Mouse (Mus musculus): Measurements from ENCODE around the gene Map3k3. TPM values are rescaled to one million over a fixed set of nuclear protein-coding genes. Genes with fewer than 3 reads are reported as not detected.
"Not testable (repeated sequence)": the region's sequence is repeated elsewhere in the genome, so short reads cannot be mapped to it uniquely, and the experiment has no call there.

The Map3k3 gene
- total RNA-seq, 4 experiments from 2014 or later, result 30.2 to 37.4 (median 35.1) TPM

- DNase-seq (ENCODE audit: low spot score in 2 of 2), result no peak
Measured at GRCm38 (mm10) chr11:106192241-106192640, 107.8 kb downstream of the Map3k3 start.

GRCm38 (mm10) chr11:106192657-106193370 is 108.4 kb downstream of the Map3k3 start:
- no peak for DNase-seq (ENCODE audit: low spot score in 2 of 2)

GRCm38 (mm10) chr11:106193371-106194154 is 109.2 kb downstream of the Map3k3 start:
- peak; percentile 92 to 95 for DNase-seq (ENCODE audit: low spot score in 2 of 2)

GRCm38 (mm10) chr11:106194155-106194541 is 109.7 kb downstream of the Map3k3 start:
- no peak for DNase-seq (ENCODE audit: low spot score in 2 of 2)

GRCm38 (mm10) chr11:106194891-106195290 is 110.5 kb downstream of the Map3k3 start:
- no peak for DNase-seq (ENCODE audit: low spot score in 2 of 2)

- no peak for DNase-seq (ENCODE audit: low spot score in 2 of 2)
Measured at GRCm38 (mm10) chr11:106195341-106195740, 110.9 kb downstream of the Map3k3 start.

GRCm38 (mm10) chr11:106198277-106198676 is 113.9 kb downstream of the Map3k3 start:
- no peak for DNase-seq (ENCODE audit: low spot score in 2 of 2)

- DNase-seq (ENCODE audit: low spot score in 2 of 2), result not testable (repeated sequence)
Measured at GRCm38 (mm10) chr11:106199997-106200396, 115.6 kb downstream of the Map3k3 start.

- DNase-seq (ENCODE audit: low spot score in 2 of 2), result no peak
Measured at GRCm38 (mm10) chr11:106200756-106201155, 116.3 kb downstream of the Map3k3 start.

- DNase-seq (ENCODE audit: low spot score in 2 of 2), result no peak
Measured at GRCm38 (mm10) chr11:106201337-106202122, 117.1 kb downstream of the Map3k3 start.

GRCm38 (mm10) chr11:106202123-106202465 is 117.7 kb downstream of the Map3k3 start, which contains the start of gene Strada:
TSS of gene Strada (minus strand) at chr11:106202168.
- no peak for DNase-seq (ENCODE audit: low spot score in 2 of 2)

Other genes starting within 250 kb of the Map3k3 start
- gene Cyb561, start 131.3 kb upstream of the Map3k3 start, total RNA-seq (2022), result 10 to 100 TPM; 48.1 to 63.3 (median 58.7) TPM
- gene Ace, start 116.7 kb upstream of the Map3k3 start, total RNA-seq (2022), result 10 to 100 TPM in 3 of 4 experiments, 1 to 10 TPM in 1; 7.8 to 10.9 (median 10.6) TPM
- gene Ace3, start 89.9 kb upstream of the Map3k3 start, total RNA-seq (2022), result not detected
- 1 to 10 TPM; 1.1 to 1.6 (median 1.3) TPM for gene Kcnh6, start 76.5 kb upstream of the Map3k3 start, total RNA-seq (2022)
- 100 to 1,000 TPM; 121 to 133 (median 126) TPM for gene Dcaf7, start 47.7 kb upstream of the Map3k3 start, total RNA-seq (2022)
- gene Taco1, start 18.6 kb upstream of the Map3k3 start, total RNA-seq (2022), result 10 to 100 TPM; 15.5 to 23.3 (median 18.7) TPM
- gene Gm10840, start 76.2 kb downstream of the Map3k3 start, total RNA-seq (2022), result 1 to 10 TPM in 1 of 4 experiments, not detected in 3; 1.4 TPM
- 100 to 1,000 TPM; 111 to 131 (median 122) TPM for gene Limd2, start 76.2 kb downstream of the Map3k3 start, total RNA-seq (2022)
- gene Strada, start 117.6 kb downstream of the Map3k3 start, total RNA-seq (2022), result 10 to 100 TPM; 29.2 to 33.2 (median 31.0) TPM
- gene Ccdc47, start 131.7 kb downstream of the Map3k3 start, total RNA-seq (2022), result 10 to 100 TPM; 82.3 to 98.3 (median 92.6) TPM
- gene Ddx42, start 132.3 kb downstream of the Map3k3 start, total RNA-seq (2022), result 10 to 100 TPM; 65.3 to 71.1 (median 69.4) TPM
- 10 to 100 TPM; 28.9 to 33.3 (median 32.4) TPM for gene Ftsj3, start 171.5 kb downstream of the Map3k3 start, total RNA-seq (2022)
- 100 to 1,000 TPM; 164 to 180 (median 176) TPM for gene Psmc5, start 171.5 kb downstream of the Map3k3 start, total RNA-seq (2022)
- 10 to 100 TPM; 29.1 to 34.7 (median 31.2) TPM for gene Smarcd2, start 188.4 kb downstream of the Map3k3 start, total RNA-seq (2022)
- gene Tcam1, start 192.1 kb downstream of the Map3k3 start, total RNA-seq (2022), result under 1 TPM in 2 of 4 experiments, not detected in 2; 0.16 to 0.20 TPM
- gene Gh, start 217.3 kb downstream of the Map3k3 start, total RNA-seq (2022), result 1 to 10 TPM in 1 of 4 experiments, under 1 TPM in 1, not detected in 2; 0.57 to 1.7 TPM
- under 1 TPM in 1 of 4 experiments, not detected in 3; 0.39 TPM for gene Cd79b, start 230.1 kb downstream of the Map3k3 start, total RNA-seq (2022)

Data from layer of hippocampus, adult 8-10 months (tissue).